Mouse (Mus musculus) kidney, adult 2 months (tissue): Measurements from ENCODE around the gene Fbxo41. TPM values are rescaled to one million over a fixed set of nuclear protein-coding genes. Genes with fewer than 3 reads are reported as not detected.
A peak's percentile ranks its signal among the peaks of the same experiment; 100 is the strongest.
"Not testable (repeated sequence)": the region's sequence is repeated elsewhere in the genome, so short reads cannot be mapped to it uniquely, and the experiment has no call there.

Experiments used
- DNase-seq: peaks from one replicate; pipeline ENCODE4 v3.0.0; 2021
- H3K27ac ChIP-seq: fragments of 200-500 bp; 2 replicates; pipeline ENCODE4 v1.5.1; 2012; ENCODE audit warnings: low read depth, low read length, control low read depth, inconsistent platforms; ENCODE audit not compliant: insufficient read depth
- H3K27me3 ChIP-seq: fragments of 200-500 bp; replicated peaks from 2 replicates; pipeline ENCODE4 v1.6.1; 2012; ENCODE audit warnings: mild to moderate bottlenecking, moderate library complexity, low read length, inconsistent platforms; ENCODE audit not compliant: control insufficient read depth, insufficient read depth
- H3K36me3 ChIP-seq: fragments of 200-500 bp; 2 replicates; pipeline ENCODE4 v1.6.1; 2012; ENCODE audit warnings: mild to moderate bottlenecking, moderate library complexity, low read length, inconsistent platforms; ENCODE audit not compliant: control insufficient read depth, insufficient read depth
- H3K4me1 ChIP-seq: fragments of 200-500 bp; 2 replicates; pipeline ENCODE4 v1.6.1; 2011; ENCODE audit warnings: low read length; ENCODE audit not compliant: control insufficient read depth, insufficient read depth
- H3K4me3 ChIP-seq: fragments of 200-500 bp; 2 replicates; pipeline ENCODE4 v1.5.1; 2011; ENCODE audit warnings: mild to moderate bottlenecking, low read depth, low read length, control low read depth; ENCODE audit not compliant: insufficient read depth
- CTCF ChIP-seq: fragments of 200-500 bp; conservative IDR thresholded peaks from 2 replicates; pipeline ENCODE4 v1.5.1; 2011; ENCODE audit warnings: low read depth, mild to moderate bottlenecking, control low read depth, low read length, moderate library complexity, mixed read lengths; ENCODE audit not compliant: insufficient read depth, insufficient read length
- POLR2A ChIP-seq: fragments of 200-500 bp; IDR thresholded peaks from one replicate; pipeline ENCODE4 v1.6.1; 2011; ENCODE audit warnings: low read depth, low read length, control low read depth
- WGBS: fragments of 180-500 bp; shearing (Covaris S2); methylation state at CpG from one replicate; pipeline ENCODE4 v1.1.7; 2018; 5-methylcytosine and 5-hydroxymethylcytosine counted together
- polyA plus RNA-seq: library from polyadenylated mRNA; depleted of rRNA; stranded (reverse); fragments of >200 nt; gene quantifications from 2 replicates; pipeline ENCODE4 v1.2.3, GENCODE M21; 2012

Gene Fbxo41
- polyA plus RNA-seq, 1 experiment: 0.08 TPM

DNA sequence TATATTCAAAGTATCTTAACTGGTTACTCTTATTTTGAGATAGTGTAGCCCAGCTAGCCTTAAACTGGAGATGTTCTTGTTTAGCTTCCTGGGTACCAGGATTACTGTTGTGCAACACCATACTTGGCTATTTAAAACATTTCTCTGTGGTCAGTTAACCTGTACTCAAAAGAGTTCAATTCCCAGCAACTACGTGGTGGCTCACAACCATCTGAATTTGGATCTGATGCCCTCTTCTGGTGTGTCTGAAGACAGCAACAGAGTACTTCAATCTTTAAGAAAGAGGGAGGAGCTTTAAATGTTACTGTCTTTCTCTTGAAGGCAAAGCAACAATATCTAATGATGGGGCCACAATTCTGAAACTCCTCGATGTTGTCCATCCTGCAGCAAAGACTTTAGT, 43.2 kb downstream of the Fbxo41 start:
- no peak for DNase-seq
- H3K4me1 ChIP-seq: peaks cover 7% of the 10 kb centered on the region
- TF ChIP-seq POLR2A (no peak), CTCF (no peak)
- 85% methylated on average over 2 of the region's 2 CpGs for whole genome bisulfite sequencing
- no peak overlapping the region for H3K4me3 ChIP-seq
- peaks cover 9% of the 10 kb centered on the region for H3K36me3 ChIP-seq
- no peak overlapping the region for H3K27ac ChIP-seq
- no peaks in the 10 kb centered on the region for H3K27me3 ChIP-seq

DNA sequence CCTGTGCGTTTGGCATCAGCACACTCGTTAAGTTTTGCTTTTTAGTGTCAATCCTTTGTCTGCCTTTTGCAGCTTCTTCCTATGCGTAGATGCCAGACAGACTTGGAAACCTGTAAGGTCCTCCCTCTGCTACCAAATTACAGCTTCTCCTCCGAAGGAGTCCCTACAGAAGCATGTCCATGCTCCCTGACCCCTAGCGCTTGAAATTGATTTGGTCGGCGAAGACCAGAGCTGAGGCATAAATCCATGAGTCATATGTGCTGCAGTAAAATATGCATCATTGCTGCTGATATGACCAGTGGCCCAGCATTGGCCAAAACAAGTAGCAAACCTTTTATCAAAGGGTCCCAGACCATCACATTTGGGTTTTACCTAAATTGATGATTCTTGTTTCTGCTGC, 50.0 kb downstream of the Fbxo41 start:
- H3K27ac ChIP-seq: no peak overlapping the region

DNA sequence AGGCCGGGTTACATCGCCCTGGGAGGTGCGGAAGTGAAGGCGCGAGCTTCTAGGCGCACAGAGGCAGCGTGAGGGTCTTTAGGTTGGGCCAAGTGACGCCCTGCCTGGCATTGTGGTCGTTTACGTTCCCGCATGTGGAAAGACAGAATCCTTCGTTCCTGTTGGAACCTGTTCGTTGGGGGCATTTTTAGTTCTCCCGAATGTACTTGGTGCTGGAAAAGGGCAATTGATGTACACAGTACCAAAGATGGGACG, 50.5 kb downstream of the Fbxo41 start:
- Histone ChIP-seq H3K27me3 (no peaks in the 10 kb centered on the region), H3K27ac (peak overlapping the region; percentile 63), H3K4me3 (peak overlapping the region; percentile 92), H3K4me1 (peaks cover 7% of the 10 kb centered on the region), H3K36me3 (no peaks in the 10 kb centered on the region)
- TF ChIP-seq POLR2A (no peak), CTCF (no peak)
- WGBS: under 1% methylated on average over 15 of the region's 15 CpGs
- DNase-seq: no peak

More for the DNA sequence above, 50.0 kb downstream of the Fbxo41 start:
- 3% methylated on average over 7 of the region's 7 CpGs for WGBS
- H3K4me3 ChIP-seq: peak overlapping the region; percentile 92
- H3K36me3 ChIP-seq: no peaks in the 10 kb centered on the region
- peaks cover 10% of the 10 kb centered on the region for H3K4me1 ChIP-seq
- H3K27me3 ChIP-seq: no peaks in the 10 kb centered on the region
- no peak for DNase-seq
- TF ChIP-seq CTCF (no peak), POLR2A (no peak)

GRCm38 (mm10) chr6:85451664-85452410, 51.0 kb downstream of the Fbxo41 start, which contains the start of gene Pradc1:
Pradc1 (minus strand) TSS chr6:85451970.
- Histone ChIP-seq H3K4me3 (peak within 1 kb of the TSS; percentile 92), H3K36me3 (no peaks in the 10 kb centered on the region), H3K4me1 (peaks cover 6% of the 10 kb centered on the region), H3K27me3 (no peaks in the 10 kb centered on the region), H3K27ac (peak within 1 kb of the TSS; percentile 95)
- TF ChIP-seq CTCF: no peak
- TF ChIP-seq POLR2A: peak; percentile 47
- DNase-seq: peak; percentile 99
- under 1% methylated on average over 53 of the region's 54 CpGs for WGBS

DNA sequence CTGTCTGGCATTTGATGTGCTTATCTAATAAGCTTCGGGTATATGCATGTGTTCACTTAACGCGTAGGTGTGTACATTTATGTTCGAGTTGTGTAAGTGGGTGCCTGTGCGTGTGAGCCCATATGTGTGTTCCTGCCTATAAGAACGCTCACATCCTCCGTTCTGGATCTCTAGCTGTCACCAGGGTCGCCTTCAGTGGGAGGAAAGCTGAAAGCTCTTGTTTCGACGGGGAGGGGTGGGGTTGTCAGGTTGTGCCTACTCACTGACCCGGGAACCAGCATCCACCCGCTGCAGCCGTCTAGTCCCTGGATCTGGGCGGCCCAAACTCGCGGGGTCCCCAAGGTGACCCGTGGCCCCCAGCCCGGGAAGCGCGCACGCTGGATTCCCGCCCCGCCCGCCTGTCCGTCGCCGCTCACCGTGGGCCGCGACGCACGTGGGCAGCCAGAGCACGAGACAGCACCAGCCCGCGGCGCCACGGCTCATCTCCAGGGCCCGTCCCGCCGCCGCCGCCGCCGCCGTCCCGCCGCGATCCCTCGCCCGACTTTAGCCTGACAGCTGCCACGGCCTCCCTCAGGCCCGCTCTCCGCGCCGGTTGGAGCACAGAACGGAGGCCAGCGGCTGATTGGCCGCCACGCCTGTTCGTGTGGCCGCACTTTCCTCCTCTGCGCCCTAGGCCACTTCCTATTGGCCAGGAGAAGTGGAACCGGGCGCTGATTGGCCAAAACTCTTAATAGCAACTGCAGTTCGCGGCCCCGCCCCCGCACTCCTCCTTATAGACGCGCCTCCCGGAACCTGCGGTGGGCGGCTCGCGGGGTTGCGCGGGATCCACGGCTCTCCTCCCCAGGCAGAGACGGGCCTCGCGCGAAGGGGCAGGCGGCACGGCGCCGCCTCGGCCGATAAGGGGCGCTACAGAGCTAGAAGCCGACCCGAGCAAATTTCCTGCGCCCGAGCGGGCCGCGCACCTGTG, 51.8 kb downstream of the Fbxo41 start, which contains the start of gene Cct7:
TSS of gene Cct7 (plus strand) at position 818 of the 967 bp plus-strand sequence.
- TF ChIP-seq POLR2A: no peak
- peak; percentile 53 for TF ChIP-seq CTCF
- peak within 1 kb of the TSS; percentile 92 for H3K4me3 ChIP-seq
- DNase-seq: peak; percentile 100
- no peaks in the 10 kb centered on the region for H3K27me3 ChIP-seq
- H3K27ac ChIP-seq: peak within 1 kb of the TSS; percentile 95
- no peaks in the 10 kb centered on the region for H3K36me3 ChIP-seq
- peaks cover 6% of the 10 kb centered on the region for H3K4me1 ChIP-seq
- 2% methylated on average over 96 of the region's 96 CpGs for WGBS

- not testable (repeated sequence) for H3K4me3 ChIP-seq, DNase-seq
- WGBS: 55% methylated on average over 1 of the region's 1 CpGs
Observed at GRCm38 (mm10) chr6:85450140-85450539, 52.7 kb downstream of the Fbxo41 start.

DNA sequence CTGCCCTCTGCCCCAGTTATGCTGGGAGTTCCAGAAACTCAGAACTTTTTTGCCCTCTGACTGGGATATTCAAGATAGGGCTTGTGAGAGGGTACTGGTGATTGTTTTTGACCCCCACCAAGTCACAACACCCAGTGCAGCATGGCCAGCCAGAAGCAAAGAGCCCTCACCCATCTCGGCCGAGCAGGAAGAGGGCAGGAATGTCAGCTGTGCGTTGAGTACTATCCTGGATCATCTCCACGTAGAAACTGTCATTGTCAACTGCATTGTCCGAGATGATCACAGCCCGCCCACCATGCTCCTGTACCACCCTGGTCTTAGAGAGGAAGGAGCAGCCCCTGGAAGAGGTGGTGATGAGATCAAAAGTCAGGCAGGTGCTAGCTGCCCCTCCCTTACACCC, 55.4 kb downstream of the Fbxo41 start:
- TF ChIP-seq CTCF: no peak
- no peak for TF ChIP-seq POLR2A
- Histone ChIP-seq H3K4me3 (no peak overlapping the region), H3K27me3 (no peaks in the 10 kb centered on the region), H3K4me1 (no peaks in the 10 kb centered on the region), H3K36me3 (no peaks in the 10 kb centered on the region), H3K27ac (no peak overlapping the region)
- DNase-seq: no peak
- 86% methylated on average over 6 of the region's 6 CpGs for WGBS

More at GRCm38 (mm10) chr6:85450140-85450539, 52.7 kb downstream of the Fbxo41 start:
- not testable (repeated sequence) for H3K36me3 ChIP-seq, H3K4me1 ChIP-seq, H3K27me3 ChIP-seq, H3K27ac ChIP-seq
